Mouse (Mus musculus) limb, embryonic 13.5 days (tissue): ENCODE measurements around the gene Clec16a. TPM values are rescaled to one million over a fixed set of nuclear protein-coding genes. Genes with fewer than 3 reads are reported as not detected.

ENCODE experiments used
- ATAC-seq: fragments of 200-750 bp; cut with Nextera tagmentation; 2 replicates; pipeline ENCODE4 v1.8.0; 2017; ENCODE audit warnings: low read depth, moderate number of reproducible peaks, moderate TSS enrichment; ENCODE audit not compliant: low FRiP score
- H3K27ac ChIP-seq: fragments of 300-500 bp; sonication (generic); 2 replicates; pipeline ENCODE4 v1.5.1; 2015; ENCODE audit warnings: inconsistent platforms, mild to moderate bottlenecking, moderate library complexity
- H3K27me3 ChIP-seq: fragments of 300-500 bp; sonication (generic); 2 replicates; pipeline ENCODE4 v1.6.1; 2015; ENCODE audit warnings: mild to moderate bottlenecking, inconsistent platforms
- H3K36me3 ChIP-seq: fragments of 300-500 bp; sonication (generic); 2 replicates; pipeline ENCODE4 v1.6.1; 2015; ENCODE audit warnings: inconsistent platforms, mild to moderate bottlenecking, moderate library complexity
- H3K4me1 ChIP-seq: fragments of 300-500 bp; sonication (generic); 2 replicates; pipeline ENCODE4 v1.6.1; 2015; ENCODE audit warnings: inconsistent platforms
- H3K4me2 ChIP-seq: fragments of 300-500 bp; sonication (generic); replicated peaks from 2 replicates; pipeline ENCODE4 v1.6.1; 2015; ENCODE audit warnings: inconsistent platforms, mild to moderate bottlenecking, moderate library complexity
- H3K4me3 ChIP-seq: fragments of 300-500 bp; sonication (generic); 2 replicates; pipeline ENCODE4 v1.5.1; 2015; ENCODE audit warnings: moderate library complexity, mild to moderate bottlenecking, inconsistent platforms
- H3K9ac ChIP-seq: fragments of 300-500 bp; sonication (generic); 2 replicates; pipeline ENCODE4 v1.6.1; 2015; ENCODE audit warnings: mild to moderate bottlenecking, inconsistent platforms
- H3K9me3 ChIP-seq: fragments of 300-500 bp; sonication (generic); 2 replicates; pipeline ENCODE4 v1.6.1; 2016; ENCODE audit warnings: inconsistent platforms
- WGBS: fragments of 180-500 bp; shearing (Covaris S2); methylation state at CpG from one replicate; pipeline ENCODE4 v1.1.7; 2015; 5-methylcytosine and 5-hydroxymethylcytosine counted together
- polyA plus RNA-seq: library from polyadenylated mRNA; unstranded; fragments of >200 nt; fragmentation: Nextera tagmentation; extraction: Ambion mirVana; gene quantifications from 2 replicates; pipeline ENCODE4 v1.2.1, GENCODE M21; 2015

Clec16a gene
- polyA plus RNA-seq, 1 experiment from 2014 or later, result 42.1 TPM

DNA sequence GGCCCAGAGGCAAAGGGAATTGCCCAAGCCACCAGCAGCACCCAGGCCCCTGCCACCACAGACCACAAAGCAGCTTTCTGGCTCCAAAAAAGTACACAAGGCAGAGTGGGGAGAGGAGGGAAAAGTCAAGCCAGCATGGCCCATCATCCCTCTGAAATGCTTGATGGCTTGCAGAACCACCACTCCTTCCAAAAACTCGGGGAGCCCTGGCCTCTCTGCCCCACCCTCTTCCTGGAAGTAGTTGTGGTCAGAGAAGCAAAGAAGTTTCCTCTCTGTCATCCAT, 238.0 kb downstream of the Clec16a start:
- peaks cover 60% of the 10 kb centered on the region for H3K4me1 ChIP-seq
- ATAC-seq, result no peak
- H3K9ac ChIP-seq, result peak overlapping the region; percentile 89
- peak overlapping the region; percentile 97 for H3K4me2 ChIP-seq
- no peaks in the 10 kb centered on the region for H3K27me3 ChIP-seq
- 0 out of 2 replicates have a peak, but pooled peaks cover 5% of the 10 kb centered on the region for H3K36me3 ChIP-seq
- H3K4me3 ChIP-seq, result peak overlapping the region; percentile 62
- no peaks in the 10 kb centered on the region for H3K9me3 ChIP-seq
- 18% methylated on average over 1 of the region's 1 CpGs for WGBS
- no peak overlapping the region for H3K27ac ChIP-seq

DNA sequence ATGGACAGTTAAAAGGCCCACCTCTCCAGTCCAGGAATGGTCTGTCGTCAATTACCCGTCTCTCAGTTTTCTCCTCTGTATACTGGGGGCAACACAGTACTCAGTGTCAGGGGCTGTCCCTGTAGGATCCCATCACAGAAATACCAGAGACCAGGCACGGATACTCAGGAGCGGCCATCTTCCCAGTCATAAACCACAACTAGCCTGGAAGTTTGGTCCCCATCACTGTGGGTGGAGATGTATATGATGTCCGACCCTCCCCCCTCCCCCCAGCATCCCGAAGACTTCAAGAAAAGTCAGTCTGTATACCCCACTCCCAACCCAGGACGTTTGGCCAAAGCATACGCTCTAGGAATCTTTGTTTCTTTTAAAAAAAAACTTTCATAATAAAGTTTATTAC, 238.3 kb downstream of the Clec16a start:
- Histone ChIP-seq H3K9ac (peak overlapping the region; percentile 89), H3K9me3 (no peaks in the 10 kb centered on the region), H3K27me3 (no peaks in the 10 kb centered on the region), H3K4me3 (peak overlapping the region; percentile 62), H3K27ac (no peak overlapping the region), H3K4me1 (peaks cover 60% of the 10 kb centered on the region), H3K4me2 (peak overlapping the region; percentile 97), H3K36me3 (0 out of 2 replicates have a peak, but pooled peaks cover 5% of the 10 kb centered on the region)
- 48% methylated on average over 8 of the region's 8 CpGs for WGBS
- ATAC-seq, result no peak

DNA sequence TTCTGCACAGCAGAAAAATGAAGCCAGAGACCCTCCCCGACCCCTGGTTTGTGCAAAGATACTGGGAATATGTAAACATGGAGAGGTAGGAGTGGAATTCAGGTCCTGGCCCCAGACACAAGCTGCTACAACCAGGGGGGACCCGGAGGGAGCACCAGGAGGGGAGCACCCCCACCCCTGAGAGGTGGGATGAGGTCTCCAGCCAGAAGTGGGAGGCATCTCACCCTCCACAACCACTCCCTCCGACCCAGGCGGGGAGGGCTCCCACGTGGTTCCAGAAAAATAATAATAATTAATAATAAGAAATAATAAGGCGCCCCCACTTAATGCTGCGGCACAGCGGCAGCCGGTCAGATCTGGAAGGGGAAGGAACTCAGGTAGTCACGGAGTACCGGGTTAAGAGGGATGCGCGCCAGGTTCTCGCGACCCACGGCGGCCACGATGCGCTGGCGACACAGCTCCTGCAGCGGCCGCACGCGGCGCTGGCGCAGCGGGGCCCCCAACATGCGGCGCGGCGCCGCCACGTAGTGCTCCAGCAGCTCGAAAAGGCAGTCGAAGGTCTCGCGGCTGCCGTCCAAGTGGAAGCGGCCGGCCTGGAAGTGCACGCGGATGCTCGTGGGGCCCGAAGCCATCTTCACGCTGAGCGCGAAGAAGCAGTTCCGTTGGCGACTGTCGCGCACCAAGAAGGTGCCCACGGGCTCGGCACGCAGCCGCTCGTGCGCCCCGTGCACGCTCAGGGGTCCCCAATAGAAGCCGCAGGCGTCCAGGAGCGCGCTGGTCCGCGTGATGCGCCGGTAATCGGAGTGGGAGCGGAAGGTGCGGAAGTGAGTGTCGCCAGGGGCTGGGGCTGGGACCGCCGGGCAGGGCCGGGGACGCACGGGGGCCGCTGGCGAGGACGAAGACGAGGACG, 239.0 kb downstream of the Clec16a start:
- Histone ChIP-seq H3K36me3 (0 out of 2 replicates have a peak, but pooled peaks cover 5% of the 10 kb centered on the region), H3K4me2 (peak overlapping the region; percentile 97), H3K4me3 (peak overlapping the region; percentile 62), H3K9ac (peak overlapping the region; percentile 89), H3K27me3 (no peaks in the 10 kb centered on the region), H3K27ac (peak overlapping the region; percentile 99), H3K9me3 (no peaks in the 10 kb centered on the region), H3K4me1 (peaks cover 60% of the 10 kb centered on the region)
- 1% methylated on average over 81 of the region's 81 CpGs for WGBS
- ATAC-seq, result peak; percentile 0; the same call in 1 of the 2 replicates

DNA sequence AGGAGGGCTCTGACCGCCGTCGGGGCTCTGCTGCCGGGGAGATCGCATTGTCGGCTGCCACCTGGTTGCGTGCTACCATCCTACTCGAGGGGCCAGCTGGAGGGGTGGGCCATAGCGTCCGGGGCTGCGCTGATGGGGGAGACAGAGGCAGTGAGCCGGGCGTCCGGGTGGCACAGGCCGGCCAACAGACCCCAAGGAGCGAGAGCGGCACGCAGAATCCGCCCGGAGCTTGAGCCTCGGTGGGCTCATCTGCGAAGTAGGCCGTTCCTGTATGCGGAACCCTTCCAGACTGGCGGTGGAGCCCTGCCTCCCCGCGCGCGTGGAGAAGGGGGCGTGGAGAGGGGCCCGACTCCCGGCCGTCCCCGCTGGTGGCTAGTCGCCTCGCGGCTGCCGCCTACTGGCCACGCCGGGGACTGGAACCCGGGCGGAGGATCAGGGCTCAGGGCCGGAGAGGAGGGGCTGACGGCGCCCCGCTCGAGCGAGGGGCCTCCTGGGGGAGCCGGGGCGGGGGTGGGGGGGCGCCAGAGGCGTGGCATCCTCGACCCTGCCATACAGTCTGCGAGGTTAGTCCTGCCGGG, 239.7 kb downstream of the Clec16a start:
- Histone ChIP-seq H3K36me3 (0 out of 2 replicates have a peak, but pooled peaks cover 5% of the 10 kb centered on the region), H3K4me1 (peaks cover 60% of the 10 kb centered on the region)
- under 1% methylated on average over 55 of the region's 55 CpGs for WGBS

DNA sequence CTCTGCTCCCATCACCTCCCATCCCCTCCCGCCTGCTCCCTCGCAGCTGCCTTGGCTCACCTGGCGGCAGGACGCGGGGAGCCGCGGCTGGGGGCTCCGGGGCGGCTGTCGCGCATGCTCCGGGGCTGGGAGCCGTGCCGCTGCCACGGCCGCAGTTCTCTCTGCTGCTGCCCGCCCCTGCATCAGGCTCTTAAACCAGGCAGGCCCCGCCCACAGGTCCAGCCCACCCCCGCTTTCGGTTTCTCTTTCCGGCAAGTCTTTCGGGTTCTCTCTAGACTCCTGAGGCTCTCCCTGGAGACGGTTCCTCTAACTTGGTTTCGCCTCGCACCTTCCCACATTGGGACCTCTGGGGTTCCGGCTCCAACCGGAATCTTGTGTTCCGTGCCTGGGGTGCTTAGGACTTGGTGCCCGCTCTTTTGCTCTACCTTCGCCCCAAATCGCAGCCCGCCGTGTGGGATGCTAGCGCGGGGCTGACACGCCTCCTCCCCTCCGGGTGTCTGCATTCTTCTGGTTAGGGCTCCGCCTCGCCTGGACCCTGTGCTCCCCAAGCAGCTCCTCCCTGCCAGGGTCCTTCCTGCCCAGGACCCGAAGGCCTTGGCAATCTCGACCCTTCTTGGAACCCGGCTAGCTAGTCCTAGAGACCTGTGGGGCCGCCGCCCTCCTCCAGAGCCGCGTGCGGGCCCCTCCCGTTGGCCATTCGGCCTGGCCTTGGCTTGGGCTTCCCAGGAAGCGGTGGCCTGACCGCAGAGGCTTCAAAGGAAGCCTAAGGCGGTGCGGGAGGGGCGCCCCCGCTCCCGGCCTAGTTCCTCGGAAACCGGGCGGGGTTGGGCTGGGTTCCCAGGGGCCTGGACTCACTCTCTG, 240.5 kb downstream of the Clec16a start, which contains the start of gene Socs1:
Socs1 (minus strand) TSS at position 166 of the 861 bp plus-strand sequence.
- peak within 1 kb of the TSS; percentile 62 for H3K4me3 ChIP-seq
- peak within 1 kb of the TSS; percentile 99 for H3K27ac ChIP-seq
- H3K9ac ChIP-seq, result peak within 1 kb of the TSS; percentile 89
- no peaks in the 10 kb centered on the region for H3K27me3 ChIP-seq
- H3K4me2 ChIP-seq, result peak within 1 kb of the TSS; percentile 97
- H3K9me3 ChIP-seq, result no peaks in the 10 kb centered on the region
- H3K36me3 ChIP-seq, result 0 out of 2 replicates have a peak, but pooled peaks cover 5% of the 10 kb centered on the region
- H3K4me1 ChIP-seq, result peaks cover 52% of the 10 kb centered on the region
- ATAC-seq, result peak; percentile 89
- WGBS, result under 1% methylated on average over 50 of the region's 59 CpGs

More for the DNA sequence above, 239.7 kb downstream of the Clec16a start:
- H3K27me3 ChIP-seq, result no peaks in the 10 kb centered on the region
- H3K4me3 ChIP-seq, result peak overlapping the region; percentile 62
- ATAC-seq, result peak; percentile 85
- H3K4me2 ChIP-seq, result peak overlapping the region; percentile 97
- no peaks in the 10 kb centered on the region for H3K9me3 ChIP-seq
- H3K27ac ChIP-seq, result peak overlapping the region; percentile 99
- peak overlapping the region; percentile 89 for H3K9ac ChIP-seq

DNA sequence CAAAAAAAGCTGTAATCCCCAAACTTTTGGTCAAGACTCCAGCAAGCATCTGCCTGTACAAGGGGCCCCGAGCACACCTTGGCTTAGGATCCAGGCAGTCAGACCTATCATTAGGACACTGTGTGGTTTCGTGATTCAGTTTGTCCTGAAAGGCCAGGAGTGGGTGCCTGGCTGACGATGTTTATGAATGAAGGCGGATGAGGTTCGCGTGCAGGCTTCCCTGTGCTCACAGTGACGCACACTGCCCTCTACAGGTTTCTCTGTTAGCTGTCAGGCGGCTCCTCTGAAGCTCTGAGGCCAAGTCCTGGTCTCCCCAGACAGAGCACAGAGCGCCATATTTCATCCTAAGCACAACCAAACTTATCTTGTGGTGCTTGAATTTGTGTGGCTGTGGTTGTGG, 241.1 kb downstream of the Clec16a start:
- no peaks in the 10 kb centered on the region for H3K27me3 ChIP-seq
- peak overlapping the region; percentile 97 for H3K4me2 ChIP-seq
- peak overlapping the region; percentile 62 for H3K4me3 ChIP-seq
- peak overlapping the region; percentile 99 for H3K27ac ChIP-seq
- ATAC-seq, result peak; percentile 4; the same call in 1 of the 2 replicates
- WGBS, result 1% methylated on average over 9 of the region's 9 CpGs
- H3K4me1 ChIP-seq, result peaks cover 46% of the 10 kb centered on the region
- 0 out of 2 replicates have a peak, but pooled peaks cover 5% of the 10 kb centered on the region for H3K36me3 ChIP-seq
- H3K9me3 ChIP-seq, result no peaks in the 10 kb centered on the region
- peak overlapping the region; percentile 89 for H3K9ac ChIP-seq

DNA sequence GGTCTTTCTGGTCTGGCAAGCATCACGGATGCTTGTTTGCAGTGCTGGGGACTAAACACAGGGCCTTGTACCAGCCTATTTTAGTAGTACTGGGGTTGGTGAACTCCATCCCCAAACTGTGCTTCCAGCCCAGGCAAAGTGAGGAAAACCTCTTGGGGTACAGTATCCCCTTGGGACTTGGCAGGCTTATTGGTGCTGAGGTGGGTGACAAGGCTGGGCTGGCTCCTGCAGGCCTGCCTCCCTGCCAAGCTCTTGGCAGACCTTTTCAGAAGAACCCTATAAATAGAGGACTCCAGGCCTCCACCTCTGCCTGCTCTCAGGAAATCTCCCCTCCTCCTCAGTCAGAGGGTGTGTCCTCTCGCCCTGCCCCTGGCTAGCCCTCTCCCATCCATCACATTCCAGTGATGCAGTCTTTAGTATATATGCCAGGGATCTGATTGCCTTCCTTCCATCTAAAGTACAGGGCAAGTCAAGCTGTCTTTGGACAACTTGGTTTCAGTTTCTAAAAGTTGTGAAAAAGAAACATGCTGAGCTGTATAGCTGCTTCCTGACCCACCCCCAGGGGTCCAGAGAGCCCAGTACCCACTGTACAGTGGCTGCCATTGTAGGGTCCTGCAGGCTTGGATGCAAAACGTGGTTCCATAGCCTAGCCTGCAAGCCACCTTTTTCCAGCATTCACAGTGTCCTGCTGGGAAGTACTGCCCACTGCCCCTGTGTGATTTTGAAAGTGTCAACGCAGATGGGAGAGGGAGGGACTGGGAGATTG, 241.8 kb downstream of the Clec16a start:
- 67% methylated on average over 4 of the region's 4 CpGs for WGBS
- Histone ChIP-seq H3K9me3 (no peaks in the 10 kb centered on the region), H3K4me1 (peaks cover 39% of the 10 kb centered on the region), H3K36me3 (0 out of 2 replicates have a peak, but pooled peaks cover 5% of the 10 kb centered on the region), H3K9ac (no peak overlapping the region), H3K27me3 (no peaks in the 10 kb centered on the region), H3K27ac (peak overlapping the region; percentile 99; the same call in 1 of the 2 replicates), H3K4me3 (no peak overlapping the region), H3K4me2 (peak overlapping the region; percentile 97)
- no peak for ATAC-seq

DNA sequence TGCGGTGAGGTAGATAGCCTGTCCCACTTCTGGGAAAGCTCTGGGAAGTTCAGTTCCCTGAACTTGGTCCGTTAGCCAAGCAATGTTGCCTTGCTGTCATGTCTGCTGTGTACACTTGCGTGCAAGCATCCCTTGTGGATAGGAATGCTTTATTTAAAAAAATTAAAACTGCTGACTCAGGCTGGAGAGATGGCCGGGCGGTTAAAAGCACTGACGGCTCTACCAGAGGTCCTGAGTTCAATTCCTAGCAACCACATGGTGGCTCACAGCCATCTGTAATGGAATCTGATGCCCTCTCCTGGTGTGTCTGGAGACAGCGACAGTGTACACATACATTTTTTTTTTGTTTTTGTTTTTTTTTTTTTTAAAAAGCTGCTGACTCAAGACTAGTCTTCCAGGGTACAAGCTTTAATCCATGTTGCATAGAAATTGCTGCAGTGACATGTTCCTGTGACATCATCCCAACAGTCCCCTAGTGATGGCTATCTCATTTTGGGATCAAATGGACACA, 242.5 kb downstream of the Clec16a start:
- Histone ChIP-seq H3K9ac (no peak overlapping the region), H3K4me1 (peaks cover 32% of the 10 kb centered on the region), H3K36me3 (0 out of 2 replicates have a peak, but pooled peaks cover 3% of the 10 kb centered on the region), H3K9me3 (no peaks in the 10 kb centered on the region), H3K4me2 (no peak overlapping the region), H3K27ac (peak overlapping the region; percentile 99; the same call in 1 of the 2 replicates), H3K4me3 (no peak overlapping the region), H3K27me3 (no peaks in the 10 kb centered on the region)
- WGBS, result 83% methylated on average over 7 of the region's 7 CpGs
- ATAC-seq, result no peak

DNA sequence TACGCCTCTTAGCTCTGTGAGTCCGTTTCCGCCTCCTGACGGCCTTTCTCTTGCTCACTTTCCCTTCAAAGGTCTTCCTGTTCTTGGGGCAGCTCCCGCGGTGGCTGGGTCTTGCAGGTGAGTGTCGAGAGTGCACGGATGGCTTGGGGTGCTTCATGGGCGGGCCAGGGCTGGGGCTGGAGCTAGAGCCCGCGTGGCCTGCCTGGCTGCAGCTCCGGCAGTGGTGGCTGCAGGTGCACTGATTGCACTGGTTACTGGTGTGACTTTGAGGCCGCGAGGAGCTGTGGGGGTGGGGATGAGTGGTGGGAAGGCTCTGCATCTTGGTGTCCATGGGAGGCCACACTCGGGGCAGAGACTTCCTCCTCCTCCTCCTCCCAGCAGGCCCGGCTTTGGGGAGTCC, 243.1 kb downstream of the Clec16a start, which contains the start of gene Tnp2:
Tnp2 (minus strand) TSS at position 390 of the 400 bp plus-strand sequence.
- Histone ChIP-seq H3K36me3 (no peaks in the 10 kb centered on the region), H3K4me1 (peaks cover 26% of the 10 kb centered on the region), H3K27ac (no peak within 1 kb of the TSS), H3K27me3 (no peaks in the 10 kb centered on the region), H3K4me3 (no peak within 1 kb of the TSS), H3K4me2 (no peak within 1 kb of the TSS), H3K9ac (peak within 1 kb of the TSS; percentile 3; the same call in 1 of the 2 replicates), H3K9me3 (no peaks in the 10 kb centered on the region)
- 36% methylated on average over 15 of the region's 16 CpGs for WGBS
- ATAC-seq, result no peak

DNA sequence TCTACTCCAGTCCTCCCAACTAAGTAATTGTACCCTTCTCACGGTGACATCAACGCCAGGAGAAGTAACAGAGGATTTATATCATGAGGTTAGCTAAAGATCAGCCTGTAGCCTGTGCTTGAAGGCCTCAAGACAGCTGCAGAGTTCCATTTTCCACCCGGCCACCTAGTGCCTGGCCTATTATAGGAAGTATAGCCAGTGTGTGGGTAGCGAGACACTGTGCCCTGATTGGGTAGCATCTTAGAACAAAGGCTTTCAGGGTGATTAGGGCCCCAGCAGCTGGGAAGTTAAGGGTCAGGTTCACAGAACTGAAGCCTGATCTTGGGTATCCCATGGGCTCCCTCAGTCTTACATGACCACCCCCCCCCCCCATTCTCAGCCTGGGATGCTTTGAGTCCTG, 243.7 kb downstream of the Clec16a start:
- Histone ChIP-seq H3K27ac (no peak overlapping the region), H3K9ac (no peak overlapping the region), H3K4me3 (no peak overlapping the region), H3K36me3 (no peaks in the 10 kb centered on the region), H3K4me2 (no peak overlapping the region), H3K4me1 (peaks cover 20% of the 10 kb centered on the region), H3K27me3 (no peaks in the 10 kb centered on the region), H3K9me3 (no peaks in the 10 kb centered on the region)
- no peak for ATAC-seq
- 51% methylated on average over 4 of the region's 4 CpGs for WGBS

DNA sequence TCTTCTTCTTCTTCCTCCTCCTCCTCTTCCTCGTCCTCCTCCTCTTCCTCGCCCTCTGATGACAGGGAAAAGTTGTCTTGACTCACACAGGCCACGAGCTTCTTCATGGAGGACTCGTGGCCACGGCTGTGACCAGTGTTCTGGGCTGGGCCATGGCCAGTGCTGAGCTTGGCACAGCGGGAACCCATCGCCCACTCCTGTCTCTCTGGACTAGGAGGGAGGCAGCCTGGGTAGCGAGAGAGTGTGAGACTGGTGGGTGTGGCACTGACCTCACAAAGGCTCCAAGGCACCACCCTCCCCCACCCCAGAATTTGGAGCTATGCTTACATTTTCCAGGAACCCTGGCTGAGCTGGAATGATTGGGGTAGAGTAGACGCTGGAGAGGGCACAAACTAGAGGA, 245.6 kb downstream of the Clec16a start, which contains the start of gene Prm3:
Prm3 (minus strand) TSS at position 213 of the 400 bp plus-strand sequence.
- Histone ChIP-seq H3K27me3 (peaks cover 14% of the 10 kb centered on the region), H3K27ac (no peak within 1 kb of the TSS), H3K9me3 (no peaks in the 10 kb centered on the region), H3K4me2 (no peak within 1 kb of the TSS), H3K4me3 (no peak within 1 kb of the TSS), H3K9ac (no peak within 1 kb of the TSS), H3K36me3 (no peaks in the 10 kb centered on the region), H3K4me1 (peaks cover 17% of the 10 kb centered on the region)
- WGBS, result 68% methylated on average over 9 of the region's 9 CpGs
- no peak for ATAC-seq
